Mouse (Mus musculus) liver, postnatal 0 days (tissue): ENCODE data around the gene Aes. TPM values are rescaled to one million over a fixed set of nuclear protein-coding genes. Genes with fewer than 3 reads are reported as not detected.

Source experiments
- ATAC-seq: fragments of 200-750 bp; cut with Nextera tagmentation; 2 replicates; pipeline ENCODE4 v1.8.0; 2017; ENCODE audit warnings: mild to moderate bottlenecking, moderate library complexity
- DNase-seq: peaks from one replicate; pipeline ENCODE4 v3.0.0-alpha.2; 2016
- H3K27ac ChIP-seq: fragments of 300-500 bp; sonication (generic); 2 replicates; pipeline ENCODE4 v1.5.1; 2014; ENCODE audit warnings: antibody characterized with exemption, moderate library complexity, mild to moderate bottlenecking, low read depth
- H3K27me3 ChIP-seq: fragments of 300-500 bp; sonication (generic); 2 replicates; pipeline ENCODE4 v1.6.1; 2014; ENCODE audit warnings: low read length, control low read depth, mixed read lengths; ENCODE audit not compliant: insufficient read depth
- H3K36me3 ChIP-seq: fragments of 300-500 bp; sonication (generic); replicated peaks from 2 replicates; pipeline ENCODE4 v1.6.1; 2014; ENCODE audit warnings: mild to moderate bottlenecking, control low read depth, low read length, moderate library complexity, mixed read lengths; ENCODE audit not compliant: insufficient read depth
- H3K4me1 ChIP-seq: fragments of 300-500 bp; sonication (generic); 2 replicates; pipeline ENCODE4 v1.6.1; 2014; ENCODE audit warnings: antibody characterized with exemption, mild to moderate bottlenecking, control low read depth; ENCODE audit not compliant: insufficient read depth
- H3K4me2 ChIP-seq: fragments of 300-500 bp; sonication (generic); 2 replicates; pipeline ENCODE4 v1.6.1; 2014; ENCODE audit warnings: low read depth, mild to moderate bottlenecking, low read length, moderate library complexity, mixed read lengths
- H3K4me3 ChIP-seq: fragments of 300-500 bp; sonication (generic); 2 replicates; pipeline ENCODE4 v1.5.1; 2014; ENCODE audit warnings: low read depth, low read length
- H3K9ac ChIP-seq: fragments of 300-500 bp; sonication (generic); replicated peaks from 2 replicates; pipeline ENCODE4 v1.6.1; 2014; ENCODE audit warnings: mild to moderate bottlenecking, moderate library complexity
- H3K9me3 ChIP-seq: fragments of 300-500 bp; sonication (generic); 2 replicates; pipeline ENCODE4 v1.6.1; 2016; ENCODE audit warnings: mild to moderate bottlenecking, control low read depth, low read length, mixed read lengths
- CTCF ChIP-seq: sonication (generic); IDR thresholded peaks from 2 replicates; pipeline ENCODE4 v1.5.1; 2016; ENCODE audit warnings: antibody characterized with exemption, low read depth
- EP300 ChIP-seq: IDR thresholded peaks from 2 replicates; pipeline ENCODE4 v1.6.1; 2016; ENCODE audit warnings: antibody characterized with exemption, low read depth, mild to moderate bottlenecking
- WGBS: fragments of 180-500 bp; shearing (Covaris S2); extraction: QIAGEN DNeasy Blood & Tissue Kit; methylation state at CpG from one replicate; pipeline ENCODE4 v1.1.7; 2014; ENCODE audit not compliant: insufficient replicate concordance; 5-methylcytosine and 5-hydroxymethylcytosine counted together
- polyA plus RNA-seq: library from polyadenylated mRNA; unstranded; fragments of >200 nt; fragmentation: Nextera tagmentation; extraction: Ambion mirVana; gene quantifications from 2 replicates; pipeline ENCODE4 v1.2.1, GENCODE M21; 2015

Gene Aes
- polyA plus RNA-seq, 1 experiment from 2014 or later, result 256 TPM

GRCm38 (mm10) chr10:81564216-81564615, 4.9 kb downstream of the Aes start:
- Histone ChIP-seq H3K4me3 (no peak overlapping the region), H3K9ac (peak overlapping the region; percentile 18; the same call in 1 of the 2 replicates), H3K4me1 (peaks cover 35% of the 10 kb centered on the region), H3K36me3 (peaks cover 39% of the 10 kb centered on the region), H3K4me2 (peak overlapping the region; percentile 46), H3K27me3 (no peaks in the 10 kb centered on the region), H3K9me3 (no peaks in the 10 kb centered on the region), H3K27ac (peak overlapping the region; percentile 34; the same call in 1 of the 2 replicates)
- DNase-seq, result no peak
- no peak for ATAC-seq
- TF ChIP-seq EP300 (no peak), CTCF (no peak)
- 39% methylated on average over 10 of the region's 10 CpGs for WGBS

DNA sequence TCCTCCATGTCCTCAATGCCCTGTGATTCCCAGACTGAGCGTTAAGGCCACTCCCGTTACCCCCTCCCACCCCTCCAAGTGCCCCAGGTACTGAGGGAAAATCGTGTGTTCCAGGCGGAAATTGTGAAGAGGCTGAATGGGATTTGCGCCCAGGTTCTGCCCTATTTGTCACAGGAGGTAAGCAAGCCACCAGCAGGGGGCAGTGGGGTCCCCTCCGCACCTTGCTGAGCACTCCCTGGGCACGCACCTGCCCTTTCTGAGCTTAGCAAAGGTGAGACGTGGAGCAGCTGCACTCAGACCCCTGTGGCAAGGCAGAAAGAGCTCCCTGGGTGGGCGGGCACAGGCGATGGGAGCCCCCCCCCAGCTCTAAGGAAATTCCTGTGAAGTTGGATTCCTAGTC, 5.4 kb downstream of the Aes start:
- H3K4me1 ChIP-seq, result peaks cover 36% of the 10 kb centered on the region
- no peak overlapping the region for H3K4me2 ChIP-seq
- no peak overlapping the region for H3K27ac ChIP-seq
- H3K4me3 ChIP-seq, result no peak overlapping the region
- H3K9ac ChIP-seq, result no peak overlapping the region
- ATAC-seq (no peak), DNase-seq (peak; percentile 75)
- no peaks in the 10 kb centered on the region for H3K9me3 ChIP-seq
- TF ChIP-seq EP300, result no peak
- peak; percentile 84 for TF ChIP-seq CTCF
- 60% methylated on average over 9 of the region's 10 CpGs for WGBS
- peaks cover 39% of the 10 kb centered on the region for H3K36me3 ChIP-seq
- H3K27me3 ChIP-seq, result no peaks in the 10 kb centered on the region

GRCm38 (mm10) chr10:81565257-81566228, 6.3 kb downstream of the Aes start:
- no peak for TF ChIP-seq CTCF
- no peak for TF ChIP-seq EP300
- Histone ChIP-seq H3K27ac (no peak overlapping the region), H3K36me3 (peaks cover 39% of the 10 kb centered on the region), H3K9me3 (no peaks in the 10 kb centered on the region), H3K4me3 (no peak overlapping the region), H3K27me3 (no peaks in the 10 kb centered on the region), H3K4me2 (no peak overlapping the region), H3K9ac (no peak overlapping the region), H3K4me1 (peaks cover 40% of the 10 kb centered on the region)
- WGBS, result 66% methylated on average over 20 of the region's 20 CpGs
- ATAC-seq (no peak), DNase-seq (no peak)

GRCm38 (mm10) chr10:81568381-81569191, 9.3 kb downstream of the Aes start:
- H3K9me3 ChIP-seq, result no peaks in the 10 kb centered on the region
- H3K9ac ChIP-seq, result no peak overlapping the region
- H3K27ac ChIP-seq, result no peak overlapping the region
- H3K27me3 ChIP-seq, result no peaks in the 10 kb centered on the region
- DNase-seq (no peak), ATAC-seq (no peak)
- no peak overlapping the region for H3K4me2 ChIP-seq
- H3K4me1 ChIP-seq, result peaks cover 36% of the 10 kb centered on the region
- TF ChIP-seq EP300 (no peak), CTCF (no peak)
- 26% methylated on average over 15 of the region's 16 CpGs for WGBS
- H3K4me3 ChIP-seq, result no peak overlapping the region
- H3K36me3 ChIP-seq, result peaks cover 25% of the 10 kb centered on the region

DNA sequence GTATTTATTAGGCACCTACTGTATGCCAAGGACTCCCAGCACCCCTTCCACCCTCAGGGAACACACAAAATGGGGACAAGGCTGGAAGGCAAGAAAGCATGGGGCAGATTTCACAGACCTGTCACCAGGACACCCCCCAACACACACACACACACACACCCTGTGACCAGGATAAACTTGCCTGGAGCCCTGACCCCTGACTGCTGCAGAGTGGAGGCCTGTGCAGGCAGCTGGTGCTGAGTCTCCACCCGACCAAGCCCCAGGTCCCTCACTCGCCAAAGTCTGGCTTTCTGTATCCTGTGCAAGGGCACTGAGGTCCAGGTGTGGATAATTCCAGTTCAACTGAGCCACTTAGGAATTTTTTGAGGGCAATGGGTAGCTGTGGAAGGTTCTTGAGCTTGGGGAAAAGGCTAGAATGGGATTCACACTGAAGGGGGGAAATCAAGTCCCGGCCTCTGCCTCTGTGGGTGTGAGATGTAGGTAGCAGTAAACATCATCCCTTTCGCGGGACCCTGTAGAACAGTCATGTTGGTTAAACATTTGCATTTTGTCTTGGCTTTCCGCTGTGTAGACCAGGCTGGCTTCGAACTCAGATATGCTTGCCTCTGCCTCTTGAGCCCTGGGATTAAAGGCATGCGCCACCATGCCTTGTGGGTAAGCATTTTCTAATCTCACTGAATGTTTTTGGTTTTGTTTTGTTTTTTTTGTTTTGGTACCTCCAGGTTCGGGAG, 10.4 kb downstream of the Aes start:
- DNase-seq (no peak), ATAC-seq (no peak)
- Histone ChIP-seq H3K27me3 (no peaks in the 10 kb centered on the region; the same call in 1 of the 2 replicates), H3K4me3 (no peak overlapping the region), H3K9ac (no peak overlapping the region), H3K36me3 (peaks cover 14% of the 10 kb centered on the region), H3K9me3 (no peaks in the 10 kb centered on the region), H3K27ac (no peak overlapping the region), H3K4me1 (peaks cover 27% of the 10 kb centered on the region), H3K4me2 (no peak overlapping the region)
- no peak for TF ChIP-seq EP300
- no peak for TF ChIP-seq CTCF
- WGBS, result 63% methylated on average over 9 of the region's 9 CpGs
